Mouse (Mus musculus): ENCODE data around the gene Thra. TPM values are rescaled to one million over a fixed set of nuclear protein-coding genes. Genes with fewer than 3 reads are reported as not detected.

Thra gene
- polyA plus RNA-seq, 1 experiment from 2014 or later = 32.0 TPM

GRCm38 (mm10) chr11:98740026-98740392 is 429 bp upstream of the Thra start:
- Histone ChIP-seq H3K9ac (ENCODE audit: low read length) (peak overlapping the region; percentile 92), H3K4me3 (ENCODE audit: low read depth, low read length) (peak overlapping the region; percentile 89), H3K36me3 (ENCODE audit: control insufficient read depth, insufficient read depth, low read length) (no peaks in the 10 kb centered on the region), H3K4me2 (ENCODE audit: low read depth) (peak overlapping the region; percentile 74), H3K4me1 (ENCODE audit: control insufficient read depth, insufficient read depth, low read length) (peaks cover 43% of the 10 kb centered on the region), H3K27ac (ENCODE audit: low read depth, low read length) (peak overlapping the region; percentile 89), H3K27me3 (ENCODE audit: control insufficient read depth, insufficient read depth, low read length) (no peaks in the 10 kb centered on the region), H3K9me3 (ENCODE audit: control insufficient read depth, low read length) (no peaks in the 10 kb centered on the region)
- WGBS = 14% methylated on average over 8 of the region's 8 CpGs
- ATAC-seq (ENCODE audit: insufficient read depth, low FRiP score, low TSS enrichment) = no peak
- DNase-seq (ENCODE audit: low spot score) = peak; percentile 46

DNA sequence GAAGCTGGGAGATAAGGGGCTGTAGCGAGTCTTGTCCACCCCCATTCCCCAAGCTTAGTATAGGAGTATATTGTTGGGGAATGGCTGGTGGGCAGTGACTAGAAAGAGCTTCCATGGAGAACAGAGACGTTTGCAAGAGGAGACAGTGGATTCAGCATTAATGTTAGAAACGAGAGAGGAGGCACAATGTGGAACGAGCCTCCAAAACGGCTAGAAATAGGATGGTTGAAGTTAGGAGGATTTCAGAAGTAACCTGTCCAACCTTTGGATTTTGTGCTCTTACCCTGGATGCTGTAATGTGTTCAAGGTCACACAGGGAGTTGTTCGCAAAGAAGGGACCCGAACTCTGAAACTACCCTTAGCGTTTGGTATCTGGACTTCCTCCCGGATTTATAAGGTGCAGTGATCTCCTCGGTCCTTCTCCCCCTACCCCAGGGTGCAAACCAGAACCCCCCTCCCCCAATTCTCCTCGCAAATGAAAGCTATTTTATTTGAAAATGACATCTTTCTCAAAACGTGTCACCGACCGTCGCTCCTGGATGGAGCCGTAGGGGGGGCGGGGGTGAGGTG is 698 bp downstream of the Thra start:
- Histone ChIP-seq H3K4me3 (ENCODE audit: low read depth, low read length) (peak overlapping the region; percentile 89), H3K4me1 (ENCODE audit: control insufficient read depth, insufficient read depth, low read length) (peaks cover 46% of the 10 kb centered on the region), H3K9ac (ENCODE audit: low read length) (peak overlapping the region; percentile 92), H3K36me3 (ENCODE audit: control insufficient read depth, insufficient read depth, low read length) (no peaks in the 10 kb centered on the region), H3K27me3 (ENCODE audit: control insufficient read depth, insufficient read depth, low read length) (no peaks in the 10 kb centered on the region), H3K27ac (ENCODE audit: low read depth, low read length) (peak overlapping the region; percentile 89), H3K9me3 (ENCODE audit: control insufficient read depth, low read length) (no peaks in the 10 kb centered on the region), H3K4me2 (ENCODE audit: low read depth) (peak overlapping the region; percentile 74)
- DNase-seq (ENCODE audit: low spot score) (no peak), ATAC-seq (ENCODE audit: insufficient read depth, low FRiP score, low TSS enrichment) (0 out of 2 replicates have a peak, but pooled peaks have one; percentile 1)
- WGBS = 1% methylated on average over 16 of the region's 17 CpGs

DNA sequence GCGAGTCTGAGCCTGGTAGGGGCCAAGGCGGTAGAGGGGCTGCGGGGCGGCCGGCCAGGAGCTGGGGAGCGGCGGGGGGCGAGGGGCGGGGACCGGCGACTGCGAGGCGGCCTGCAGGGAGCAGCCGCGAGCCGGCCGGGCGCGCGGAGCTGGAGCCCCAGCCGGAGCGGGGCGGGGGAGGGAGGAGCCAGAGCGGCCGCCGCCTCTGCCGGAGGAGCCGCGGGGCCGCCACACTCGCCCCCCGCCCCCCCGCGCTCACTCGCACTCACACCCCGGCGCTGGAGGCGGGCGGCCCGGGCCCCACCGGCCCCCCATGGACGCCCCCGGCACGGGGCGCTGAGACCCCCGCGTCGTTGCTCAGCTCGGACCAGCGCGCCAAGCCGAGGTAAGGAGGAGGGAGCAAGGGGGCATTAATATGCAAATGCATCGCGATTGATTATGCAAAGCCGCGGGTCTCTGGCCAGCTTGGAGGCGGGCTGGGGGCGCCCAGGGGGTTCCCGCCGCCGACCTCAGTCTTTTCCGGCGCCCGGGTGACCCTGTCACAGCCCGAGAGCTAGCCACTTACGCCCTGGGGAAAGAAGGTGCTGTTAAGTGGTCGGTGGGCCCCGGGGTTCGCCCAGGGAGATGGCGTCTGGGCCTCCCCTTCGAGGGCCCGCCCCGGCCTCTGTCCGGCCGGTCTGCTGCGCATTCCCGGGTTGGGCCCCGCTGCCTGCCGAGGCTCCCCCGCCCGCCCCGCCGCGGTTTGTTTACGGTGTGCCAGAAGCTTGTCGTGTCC is 1.4 kb downstream of the Thra start:
- under 1% methylated on average over 54 of the region's 86 CpGs for WGBS
- H3K27me3 ChIP-seq (ENCODE audit: control insufficient read depth, insufficient read depth, low read length) = no peaks in the 10 kb centered on the region
- H3K9ac ChIP-seq (ENCODE audit: low read length) = peak overlapping the region; percentile 92
- H3K4me1 ChIP-seq (ENCODE audit: control insufficient read depth, insufficient read depth, low read length) = peaks cover 51% of the 10 kb centered on the region
- ATAC-seq (ENCODE audit: insufficient read depth, low FRiP score, low TSS enrichment) = peak; percentile 64
- peak overlapping the region; percentile 89 for H3K4me3 ChIP-seq (ENCODE audit: low read depth, low read length)
- H3K9me3 ChIP-seq (ENCODE audit: control insufficient read depth, low read length) = no peaks in the 10 kb centered on the region
- H3K27ac ChIP-seq (ENCODE audit: low read depth, low read length) = peak overlapping the region; percentile 89
- peak; percentile 89 for DNase-seq (ENCODE audit: low spot score)
- no peaks in the 10 kb centered on the region for H3K36me3 ChIP-seq (ENCODE audit: control insufficient read depth, insufficient read depth, low read length)
- peak overlapping the region; percentile 74 for H3K4me2 ChIP-seq (ENCODE audit: low read depth)

GRCm38 (mm10) chr11:98742397-98743291 is 2.2 kb downstream of the Thra start:
- H3K36me3 ChIP-seq (ENCODE audit: control insufficient read depth, insufficient read depth, low read length) = no peaks in the 10 kb centered on the region
- H3K4me1 ChIP-seq (ENCODE audit: control insufficient read depth, insufficient read depth, low read length) = peaks cover 57% of the 10 kb centered on the region
- H3K4me3 ChIP-seq (ENCODE audit: low read depth, low read length) = peak overlapping the region; percentile 89
- 3% methylated on average over 21 of the region's 21 CpGs for WGBS
- H3K9me3 ChIP-seq (ENCODE audit: control insufficient read depth, low read length) = no peaks in the 10 kb centered on the region
- peak overlapping the region; percentile 89 for H3K27ac ChIP-seq (ENCODE audit: low read depth, low read length)
- peak overlapping the region; percentile 74 for H3K4me2 ChIP-seq (ENCODE audit: low read depth)
- peak; percentile 16; the same call in 1 of the 2 replicates for ATAC-seq (ENCODE audit: insufficient read depth, low FRiP score, low TSS enrichment)
- DNase-seq (ENCODE audit: low spot score) = peak; percentile 59
- H3K27me3 ChIP-seq (ENCODE audit: control insufficient read depth, insufficient read depth, low read length) = no peaks in the 10 kb centered on the region
- peak overlapping the region; percentile 92 for H3K9ac ChIP-seq (ENCODE audit: low read length)

DNA sequence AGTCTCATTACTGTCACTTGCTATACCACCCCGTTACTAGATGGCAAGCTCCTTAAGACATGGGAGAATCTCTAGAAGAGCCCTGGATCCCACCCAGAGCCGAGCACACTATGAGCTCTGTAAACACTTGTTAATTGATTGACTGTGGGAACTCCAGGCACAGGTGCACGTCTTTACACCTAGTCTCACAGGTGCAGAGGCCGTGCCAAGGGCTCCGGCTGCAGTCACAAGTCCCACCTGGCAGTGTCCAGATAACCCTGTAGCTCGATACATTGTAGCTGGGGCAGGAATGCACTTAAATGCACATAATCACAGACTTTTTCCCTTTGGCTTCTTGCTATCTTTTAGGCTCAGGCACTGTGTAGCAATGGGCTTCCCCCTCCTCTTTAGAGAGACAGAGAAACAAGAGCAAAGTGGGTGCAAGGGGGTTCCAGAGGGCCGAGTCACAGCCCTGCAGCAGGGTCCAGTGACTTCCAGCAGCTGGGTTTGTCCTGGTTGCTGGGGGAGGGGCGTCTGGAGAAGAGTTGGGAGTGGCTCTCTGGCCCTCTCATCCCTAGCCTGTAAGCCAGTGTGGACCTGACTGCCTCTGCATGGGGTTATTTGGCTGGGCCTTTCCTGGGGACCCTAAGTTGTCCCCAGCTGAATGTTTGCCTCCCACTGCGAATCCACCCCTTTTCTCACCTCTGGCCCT is 3.4 kb downstream of the Thra start:
- Histone ChIP-seq H3K36me3 (ENCODE audit: control insufficient read depth, insufficient read depth, low read length) (no peaks in the 10 kb centered on the region), H3K9ac (ENCODE audit: low read length) (peak overlapping the region; percentile 44), H3K4me1 (ENCODE audit: control insufficient read depth, insufficient read depth, low read length) (peaks cover 69% of the 10 kb centered on the region), H3K4me3 (ENCODE audit: low read depth, low read length) (peak overlapping the region; percentile 89), H3K9me3 (ENCODE audit: control insufficient read depth, low read length) (no peaks in the 10 kb centered on the region), H3K27me3 (ENCODE audit: control insufficient read depth, insufficient read depth, low read length) (no peaks in the 10 kb centered on the region), H3K27ac (ENCODE audit: low read depth, low read length) (peak overlapping the region; percentile 39; the same call in 1 of the 2 replicates), H3K4me2 (ENCODE audit: low read depth) (peak overlapping the region; percentile 74)
- ATAC-seq (ENCODE audit: insufficient read depth, low FRiP score, low TSS enrichment) = no peak
- WGBS = 8% methylated on average over 9 of the region's 9 CpGs
- DNase-seq (ENCODE audit: low spot score) = peak; percentile 70

DNA sequence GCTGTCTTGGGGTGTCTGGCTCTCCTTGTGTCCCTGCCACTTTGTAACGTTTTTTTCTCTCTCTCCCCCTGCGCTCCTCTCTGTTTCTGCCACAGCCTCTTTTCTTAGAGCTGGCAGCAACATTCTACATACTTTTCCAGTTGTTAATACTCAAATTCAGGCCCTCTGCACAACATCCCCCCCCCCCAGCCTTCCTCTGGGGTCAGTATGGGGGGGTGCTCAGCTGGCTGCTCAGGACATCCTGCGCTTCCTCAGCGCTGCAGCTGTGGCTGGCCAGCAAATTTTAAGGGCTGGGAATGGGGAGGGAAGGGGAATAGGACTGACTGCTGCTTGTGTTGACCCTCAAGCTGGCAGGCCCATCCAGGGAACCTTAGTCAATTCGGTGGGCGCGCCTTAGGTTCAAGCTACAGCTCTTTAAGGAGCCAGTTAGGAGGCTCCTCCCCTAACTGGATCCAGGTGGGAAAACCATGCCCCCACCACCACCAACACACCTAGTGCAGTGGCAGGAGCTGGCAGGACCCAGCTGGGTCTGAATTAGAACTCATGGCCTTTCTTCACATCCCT is 4.1 kb downstream of the Thra start:
- DNase-seq (ENCODE audit: low spot score) = no peak
- WGBS = 35% methylated on average over 7 of the region's 7 CpGs

DNA sequence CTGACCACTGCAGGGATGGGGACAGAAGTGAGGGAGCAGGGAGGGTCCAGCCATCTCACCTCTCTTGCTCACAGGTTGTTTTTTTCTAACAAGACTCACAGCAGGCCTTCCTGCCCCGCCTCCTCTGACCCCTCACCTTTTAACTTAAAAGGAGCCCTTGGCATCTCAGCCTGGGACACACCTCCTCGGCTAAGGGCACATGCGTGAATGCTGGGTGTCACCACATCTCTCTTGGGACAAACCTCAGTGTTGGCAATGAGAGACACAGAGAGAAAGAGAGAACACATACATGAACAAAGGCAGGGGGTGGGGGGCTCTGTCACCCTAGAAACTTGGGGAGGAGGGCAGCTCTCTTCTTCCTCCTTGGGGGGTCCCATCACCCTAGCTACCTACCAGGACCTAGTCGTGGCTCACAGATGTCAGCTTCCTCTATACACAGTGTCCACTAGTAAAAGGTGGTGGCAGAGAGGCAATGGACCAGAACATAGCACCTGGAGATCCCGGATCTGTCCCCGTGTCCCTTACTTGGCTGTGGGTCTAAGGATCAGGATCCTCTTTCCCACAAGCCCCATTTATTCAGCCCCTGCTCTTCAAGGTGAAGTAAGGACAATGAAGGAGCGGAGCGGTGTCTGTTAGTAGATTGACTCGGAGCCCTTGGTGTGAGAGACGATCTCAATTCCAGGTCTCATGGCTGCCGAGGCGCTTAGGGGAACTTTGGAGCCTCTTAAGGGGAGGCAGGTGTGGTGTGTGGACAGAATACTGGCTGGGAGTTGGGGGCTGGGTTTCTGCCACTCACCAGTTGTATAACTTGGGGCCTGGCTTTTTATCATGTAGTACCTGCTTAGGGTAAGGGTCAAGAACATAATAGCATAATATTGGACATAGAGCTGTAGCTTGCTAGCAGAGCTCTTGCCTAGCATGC is 5.8 kb downstream of the Thra start:
- no peak overlapping the region for H3K27ac ChIP-seq (ENCODE audit: low read depth, low read length)
- no peak overlapping the region for H3K4me3 ChIP-seq (ENCODE audit: low read depth, low read length)
- WGBS = 48% methylated on average over 12 of the region's 12 CpGs
- H3K36me3 ChIP-seq (ENCODE audit: control insufficient read depth, insufficient read depth, low read length) = no peaks in the 10 kb centered on the region
- ATAC-seq (ENCODE audit: insufficient read depth, low FRiP score, low TSS enrichment) (no peak), DNase-seq (ENCODE audit: low spot score) (no peak)
- no peaks in the 10 kb centered on the region for H3K27me3 ChIP-seq (ENCODE audit: control insufficient read depth, insufficient read depth, low read length)
- H3K4me1 ChIP-seq (ENCODE audit: control insufficient read depth, insufficient read depth, low read length) = peaks cover 78% of the 10 kb centered on the region
- H3K9ac ChIP-seq (ENCODE audit: low read length) = no peak overlapping the region
- H3K9me3 ChIP-seq (ENCODE audit: control insufficient read depth, low read length) = no peaks in the 10 kb centered on the region
- H3K4me2 ChIP-seq (ENCODE audit: low read depth) = peak overlapping the region; percentile 41; the same call in 1 of the 2 replicates

More for the DNA sequence above, 4.1 kb downstream of the Thra start:
- ATAC-seq (ENCODE audit: insufficient read depth, low FRiP score, low TSS enrichment) = no peak
- no peaks in the 10 kb centered on the region for H3K36me3 ChIP-seq (ENCODE audit: control insufficient read depth, insufficient read depth, low read length)
- no peak overlapping the region for H3K4me3 ChIP-seq (ENCODE audit: low read depth, low read length)
- no peaks in the 10 kb centered on the region for H3K9me3 ChIP-seq (ENCODE audit: control insufficient read depth, low read length)
- H3K4me1 ChIP-seq (ENCODE audit: control insufficient read depth, insufficient read depth, low read length) = peaks cover 76% of the 10 kb centered on the region
- H3K9ac ChIP-seq (ENCODE audit: low read length) = peak overlapping the region; percentile 44
- H3K4me2 ChIP-seq (ENCODE audit: low read depth) = peak overlapping the region; percentile 74
- peak overlapping the region; percentile 39; the same call in 1 of the 2 replicates for H3K27ac ChIP-seq (ENCODE audit: low read depth, low read length)
- no peaks in the 10 kb centered on the region for H3K27me3 ChIP-seq (ENCODE audit: control insufficient read depth, insufficient read depth, low read length)
